Mouse (Mus musculus) E14TG2a.4 (cell line): Measurements from ENCODE around the gene Csnk2a1.

Source experiments
- CTCF ChIP-seq: conservative IDR thresholded peaks from 2 replicates; pipeline ENCODE4 v1.5.1; 2014; ENCODE audit warnings: low read length
- POU5F1 ChIP-seq: IDR thresholded peaks from 2 replicates; pipeline ENCODE4 v1.6.1; 2014; ENCODE audit warnings: low read length, borderline replicate concordance

GRCm38 (mm10) chr2:152287560-152287959, 60.9 kb downstream of the Csnk2a1 start:
- TF ChIP-seq CTCF (no peak), POU5F1 (no peak)
